Mouse (Mus musculus) stomach, postnatal 0 days (tissue): Measurements from ENCODE around the gene Zfp575.

Experiments
- CTCF ChIP-seq: IDR thresholded peaks from 2 replicates; pipeline ENCODE4 v1.5.1; 2016; ENCODE audit warnings: antibody characterized with exemption, low read depth, mild to moderate bottlenecking, moderate library complexity
- EP300 ChIP-seq: optimal IDR thresholded peaks from 2 replicates; pipeline ENCODE3; 2016; ENCODE audit warnings: antibody characterized with exemption

DNA sequence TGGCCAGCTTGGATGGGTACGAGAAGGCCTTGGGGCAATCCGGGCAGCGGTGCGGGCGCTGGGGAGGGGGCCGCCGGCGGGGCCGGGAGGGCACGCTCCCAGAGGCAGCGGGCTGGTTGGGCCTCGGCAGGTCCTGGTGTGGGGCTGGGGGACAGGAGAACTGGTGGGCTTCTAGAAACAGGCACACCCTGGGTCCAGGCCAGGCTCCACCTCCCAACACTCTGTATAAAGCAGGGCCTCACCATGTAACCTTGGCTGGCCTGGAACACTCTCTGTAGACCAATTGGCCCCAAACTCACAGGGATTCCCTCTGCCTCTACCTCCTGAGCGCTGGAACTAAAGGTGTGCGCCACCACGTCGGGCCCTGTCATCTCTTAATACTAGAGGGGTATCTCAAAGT, 1.4 kb downstream of the Zfp575 start:
- no peak for TF ChIP-seq CTCF
- no peak for TF ChIP-seq EP300
